Mouse (Mus musculus) midbrain, embryonic 16.5 days (tissue): ENCODE results near the gene Ppp1r15b. TPM values are rescaled to one million over a fixed set of nuclear protein-coding genes. Genes with fewer than 3 reads are reported as not detected.
A peak's percentile ranks its signal among the peaks of the same experiment; 100 is the strongest.

ENCODE experiments used
- ATAC-seq: fragments of 200-750 bp; cut with Nextera tagmentation; 2 replicates; pipeline ENCODE4 v1.8.0; 2017; ENCODE audit warnings: moderate TSS enrichment
- H3K27ac ChIP-seq: fragments of 300-500 bp; sonication (generic); 2 replicates; pipeline ENCODE4 v1.5.1; 2014; ENCODE audit warnings: mild to moderate bottlenecking, low read length, mixed read lengths
- H3K27me3 ChIP-seq: fragments of 300-500 bp; sonication (generic); 2 replicates; pipeline ENCODE4 v1.6.1; 2014; ENCODE audit warnings: low read depth, low read length, mixed read lengths; ENCODE audit not compliant: control insufficient read depth, insufficient read depth
- H3K36me3 ChIP-seq: fragments of 300-500 bp; sonication (generic); 2 replicates; pipeline ENCODE4 v1.6.1; 2014; ENCODE audit warnings: mild to moderate bottlenecking, low read length, moderate library complexity, mixed read lengths; ENCODE audit not compliant: control insufficient read depth, insufficient read depth
- H3K4me1 ChIP-seq: fragments of 300-500 bp; sonication (generic); 2 replicates; pipeline ENCODE4 v1.6.1; 2014; ENCODE audit warnings: mild to moderate bottlenecking, low read length, mixed read lengths; ENCODE audit not compliant: control insufficient read depth, insufficient read depth
- H3K4me2 ChIP-seq: fragments of 300-500 bp; sonication (generic); 2 replicates; pipeline ENCODE4 v1.6.1; 2014; ENCODE audit warnings: mild to moderate bottlenecking, low read length, mixed read lengths
- H3K4me3 ChIP-seq: fragments of 300-500 bp; sonication (generic); 2 replicates; pipeline ENCODE4 v1.5.1; 2014; ENCODE audit warnings: low read depth, mild to moderate bottlenecking, low read length, moderate library complexity, mixed read lengths
- H3K9ac ChIP-seq: fragments of 300-500 bp; sonication (generic); 2 replicates; pipeline ENCODE4 v1.6.1; 2014; ENCODE audit warnings: low read depth, low read length, mixed read lengths
- H3K9me3 ChIP-seq: fragments of 300-500 bp; sonication (generic); replicated peaks from 2 replicates; pipeline ENCODE4 v1.6.1; 2014; ENCODE audit warnings: mild to moderate bottlenecking, low read length, mixed read lengths; ENCODE audit not compliant: control insufficient read depth, poor library complexity, severe bottlenecking
- WGBS: fragments of 180-500 bp; shearing (Covaris S2); extraction: QIAGEN DNeasy Blood & Tissue Kit; methylation state at CpG from one replicate; pipeline ENCODE4 v1.1.7; 2014; 5-methylcytosine and 5-hydroxymethylcytosine counted together
- polyA plus RNA-seq: library from polyadenylated mRNA; unstranded; fragments of >200 nt; fragmentation: Nextera tagmentation; extraction: Ambion mirVana; gene quantifications from 2 replicates; pipeline ENCODE4 v1.2.1, GENCODE M21; 2015

Gene Ppp1r15b
- polyA plus RNA-seq, 1 experiment from 2014 or later, result 27.7 TPM

- Histone ChIP-seq H3K36me3 (no peaks in the 10 kb centered on the region), H3K27me3 (no peaks in the 10 kb centered on the region), H3K9me3 (no peaks in the 10 kb centered on the region), H3K9ac (no peak overlapping the region), H3K4me1 (no peaks in the 10 kb centered on the region), H3K4me3 (no peak overlapping the region), H3K27ac (no peak overlapping the region; the same call in 1 of the 2 replicates), H3K4me2 (no peak overlapping the region)
- 56% methylated on average over 8 of the region's 8 CpGs for WGBS
- ATAC-seq, result no peak
Measured at GRCm38 (mm10) chr1:133177480-133178172, 46.7 kb downstream of the Ppp1r15b start.

DNA sequence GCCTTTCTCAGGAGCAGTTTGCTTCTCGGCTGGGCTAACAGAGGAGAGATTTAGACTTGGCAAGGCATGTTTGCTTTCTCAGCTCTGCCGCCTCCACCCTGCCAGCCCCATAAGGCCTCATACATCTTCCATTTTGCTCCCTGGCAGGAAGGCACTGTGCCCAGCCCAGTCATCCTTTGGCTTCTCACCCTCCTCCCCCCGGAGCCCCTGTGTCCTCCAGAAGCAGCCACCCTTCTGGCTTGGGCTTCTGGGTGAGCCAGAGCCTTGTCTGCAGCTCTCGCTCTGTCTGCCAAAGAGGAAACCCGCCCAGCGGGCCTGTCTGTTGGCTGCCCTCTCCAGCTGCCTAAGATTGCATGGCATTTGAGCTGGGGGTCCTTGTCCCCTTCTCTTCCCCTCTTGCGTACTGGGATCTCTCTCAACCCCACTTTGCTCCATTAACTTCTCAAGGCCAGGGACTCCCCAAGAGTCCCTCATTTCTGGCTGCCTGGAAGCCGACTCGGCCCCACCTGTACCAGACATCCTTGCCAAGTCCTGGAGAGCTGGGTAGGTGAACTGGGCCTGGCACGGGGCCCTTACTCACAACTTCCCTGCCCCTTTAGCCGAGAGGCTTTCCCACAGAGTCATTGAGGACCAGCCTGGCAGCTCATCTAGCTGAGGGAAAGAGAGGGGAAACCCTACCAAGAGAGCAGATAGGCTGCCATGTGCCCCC, 47.9 kb downstream of the Ppp1r15b start:
- H3K27me3 ChIP-seq, result no peaks in the 10 kb centered on the region
- peaks cover 9% of the 10 kb centered on the region for H3K4me1 ChIP-seq
- no peak for ATAC-seq
- peak overlapping the region; percentile 23; the same call in 1 of the 2 replicates for H3K9ac ChIP-seq
- no peak overlapping the region for H3K4me2 ChIP-seq
- WGBS, result 80% methylated on average over 11 of the region's 11 CpGs
- H3K9me3 ChIP-seq, result no peaks in the 10 kb centered on the region
- no peaks in the 10 kb centered on the region for H3K36me3 ChIP-seq
- peak overlapping the region; percentile 18; the same call in 1 of the 2 replicates for H3K27ac ChIP-seq
- H3K4me3 ChIP-seq, result no peak overlapping the region

- peak; percentile 88 for ATAC-seq
- Histone ChIP-seq H3K4me2 (peak overlapping the region; percentile 97), H3K4me1 (peaks cover 16% of the 10 kb centered on the region), H3K9me3 (no peaks in the 10 kb centered on the region), H3K27me3 (no peaks in the 10 kb centered on the region), H3K27ac (peak overlapping the region; percentile 91), H3K9ac (peak overlapping the region; percentile 71), H3K4me3 (peak overlapping the region; percentile 63), H3K36me3 (no peaks in the 10 kb centered on the region)
- WGBS, result under 1% methylated on average over 31 of the region's 31 CpGs
Measured at GRCm38 (mm10) chr1:133181072-133182015, 50.4 kb downstream of the Ppp1r15b start.

DNA sequence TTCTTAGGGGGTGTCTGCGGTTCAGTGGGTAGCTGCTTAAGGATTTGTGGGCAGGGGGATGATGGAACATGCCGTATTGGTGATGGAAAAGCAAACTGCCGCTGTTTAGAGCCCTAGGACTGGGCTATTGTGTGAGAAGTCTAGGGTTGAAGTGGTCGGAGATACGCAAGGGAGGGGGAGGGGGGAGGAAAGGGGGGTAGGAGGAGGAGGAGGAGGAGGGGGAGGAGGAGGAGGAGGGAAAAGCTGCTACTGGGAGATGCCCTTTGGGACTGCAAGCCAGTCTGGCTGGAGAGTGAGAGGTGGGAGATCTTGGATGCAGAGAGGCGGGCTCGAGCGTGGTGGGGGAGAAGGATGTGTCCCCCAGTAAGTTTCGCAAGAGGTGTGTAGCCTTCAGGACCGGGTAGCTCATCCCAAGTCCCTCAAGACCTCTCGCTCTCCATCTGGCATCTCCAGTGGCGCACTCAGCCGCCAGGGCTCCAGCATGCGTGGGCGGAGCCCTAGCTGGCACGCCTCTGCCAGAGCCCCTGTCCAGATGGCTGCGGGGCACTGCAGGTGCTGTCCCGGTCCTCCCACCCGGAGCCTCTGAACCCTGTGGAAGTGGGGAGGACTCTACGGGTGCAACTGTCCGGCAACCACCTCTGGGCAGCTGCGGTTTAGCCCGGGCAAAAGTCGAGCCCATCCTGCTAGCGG, 51.2 kb downstream of the Ppp1r15b start:
- H3K4me3 ChIP-seq, result peak overlapping the region; percentile 63
- peak; percentile 61 for ATAC-seq
- no peaks in the 10 kb centered on the region for H3K27me3 ChIP-seq
- H3K9me3 ChIP-seq, result no peaks in the 10 kb centered on the region
- peak overlapping the region; percentile 71 for H3K9ac ChIP-seq
- WGBS, result under 1% methylated on average over 22 of the region's 25 CpGs
- no peaks in the 10 kb centered on the region for H3K36me3 ChIP-seq
- H3K4me1 ChIP-seq, result peaks cover 18% of the 10 kb centered on the region
- H3K27ac ChIP-seq, result peak overlapping the region; percentile 91
- H3K4me2 ChIP-seq, result peak overlapping the region; percentile 97

DNA sequence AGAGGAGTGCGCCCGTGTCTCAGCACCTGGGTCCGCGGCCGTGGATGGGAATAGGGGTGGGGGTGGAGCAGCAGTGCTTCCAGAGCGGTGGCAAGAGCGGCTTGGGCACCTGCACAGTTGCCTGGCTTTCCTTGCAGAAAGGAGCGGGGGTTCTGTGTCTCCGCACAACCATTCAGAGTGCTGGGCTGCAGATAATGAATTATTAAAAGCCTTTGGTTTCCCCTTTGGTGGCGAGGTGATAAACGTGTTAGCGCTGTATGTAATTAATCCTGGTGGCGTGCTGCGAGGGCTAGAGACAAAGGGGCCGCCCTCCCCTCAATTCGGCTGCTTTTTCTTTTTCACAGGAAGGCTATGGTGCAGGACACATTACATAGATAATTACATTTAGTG, 51.8 kb downstream of the Ppp1r15b start:
- Histone ChIP-seq H3K27ac (peak overlapping the region; percentile 91), H3K9ac (peak overlapping the region; percentile 71), H3K4me1 (peaks cover 24% of the 10 kb centered on the region), H3K4me2 (peak overlapping the region; percentile 97), H3K9me3 (no peaks in the 10 kb centered on the region), H3K27me3 (no peaks in the 10 kb centered on the region), H3K36me3 (no peaks in the 10 kb centered on the region), H3K4me3 (peak overlapping the region; percentile 63)
- peak; percentile 41 for ATAC-seq
- 2% methylated on average over 16 of the region's 16 CpGs for WGBS

DNA sequence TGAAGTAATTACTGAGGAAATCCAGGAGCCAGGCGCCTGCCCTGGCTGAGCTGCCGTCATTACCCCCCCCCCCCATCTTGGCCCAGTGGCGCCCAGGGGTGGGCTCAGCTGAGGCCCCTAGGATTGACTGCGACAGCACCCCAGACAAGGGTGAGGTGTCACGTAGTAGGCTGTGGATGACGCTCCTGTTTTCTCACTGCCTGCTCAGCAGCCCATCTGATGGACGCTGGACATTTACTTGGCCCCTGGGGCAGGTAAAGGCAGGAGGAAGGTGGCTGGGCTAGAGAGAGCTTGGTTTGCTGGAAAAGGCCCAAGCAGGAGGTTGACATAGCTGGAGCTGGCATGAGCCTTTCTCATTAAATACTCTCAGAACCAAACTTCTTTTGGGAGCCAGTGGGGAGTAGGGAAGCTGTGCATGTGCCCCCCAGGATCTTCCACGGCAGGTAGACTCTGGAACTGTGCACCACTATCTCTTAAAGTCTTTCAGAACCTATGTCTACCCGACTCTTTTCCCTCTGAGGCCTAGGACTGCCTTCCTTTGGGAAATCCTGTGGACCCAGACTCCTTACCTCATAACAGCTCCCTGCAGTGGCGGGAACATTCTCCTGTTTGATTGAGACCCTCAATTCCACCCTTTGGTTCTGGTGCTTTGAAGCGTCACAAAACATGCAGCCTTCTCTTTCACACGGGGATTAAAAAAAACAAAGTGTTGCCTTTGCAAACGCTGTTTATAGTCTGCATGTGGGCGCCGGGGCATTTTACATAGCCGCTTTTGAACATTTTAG, 52.4 kb downstream of the Ppp1r15b start:
- no peaks in the 10 kb centered on the region for H3K9me3 ChIP-seq
- H3K27me3 ChIP-seq, result no peaks in the 10 kb centered on the region
- 3% methylated on average over 16 of the region's 16 CpGs for WGBS
- H3K4me3 ChIP-seq, result peak overlapping the region; percentile 63
- H3K27ac ChIP-seq, result peak overlapping the region; percentile 91
- H3K9ac ChIP-seq, result peak overlapping the region; percentile 71
- H3K36me3 ChIP-seq, result no peaks in the 10 kb centered on the region
- peak; percentile 30 for ATAC-seq
- H3K4me1 ChIP-seq, result peaks cover 30% of the 10 kb centered on the region
- peak overlapping the region; percentile 97 for H3K4me2 ChIP-seq

DNA sequence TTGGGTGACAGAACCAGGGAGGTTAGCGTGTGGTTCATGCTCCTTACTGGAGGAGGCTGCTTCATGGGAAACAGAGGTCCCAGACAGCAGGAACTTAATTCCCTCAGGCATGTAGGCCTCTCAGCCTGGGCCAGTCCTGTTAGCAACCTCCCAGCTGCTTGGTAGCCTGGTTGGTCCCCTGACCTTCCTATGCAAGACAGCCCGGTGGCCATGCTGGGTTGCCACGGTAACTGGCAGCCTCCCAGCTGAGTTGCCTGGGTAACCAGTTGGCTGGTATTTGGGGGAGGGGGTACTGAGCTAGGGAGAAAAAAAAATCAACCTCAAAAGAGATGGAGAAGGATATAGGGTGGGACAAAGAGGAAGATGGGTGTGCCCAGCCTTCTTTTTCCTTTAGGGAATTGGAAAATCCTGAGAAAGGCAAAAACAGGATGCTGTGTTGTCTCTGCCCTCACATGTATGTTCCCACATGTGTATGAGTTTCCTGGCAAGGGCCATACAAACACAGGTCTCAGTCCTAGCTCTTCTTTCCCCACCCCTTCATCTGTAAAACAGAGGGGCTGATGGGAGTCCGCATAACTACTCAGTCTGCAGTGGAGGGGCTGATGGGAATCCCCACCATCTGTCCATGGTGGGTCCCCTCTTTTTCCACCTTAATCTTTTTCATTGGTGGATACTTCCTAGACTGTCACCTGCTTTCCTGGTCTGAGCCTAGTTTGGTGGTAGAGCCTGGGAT, 57.2 kb downstream of the Ppp1r15b start:
- Histone ChIP-seq H3K4me1 (peaks cover 33% of the 10 kb centered on the region), H3K27me3 (no peaks in the 10 kb centered on the region), H3K4me3 (no peak overlapping the region), H3K9ac (peak overlapping the region; percentile 46; the same call in 1 of the 2 replicates), H3K9me3 (0 out of 2 replicates have a peak, but pooled peaks cover 4% of the 10 kb centered on the region), H3K4me2 (peak overlapping the region; percentile 39), H3K27ac (peak overlapping the region; percentile 85), H3K36me3 (no peaks in the 10 kb centered on the region; the same call in 1 of the 2 replicates)
- 3% methylated on average over 4 of the region's 4 CpGs for WGBS
- ATAC-seq, result peak; percentile 86
